Mouse (Mus musculus) frontal cortex, adult (tissue): ENCODE measurements around the gene Cblb.

Experiments
- ATAC-seq: cut with Nextera tagmentation; 2 replicates; pipeline ENCODE4 v1.9.2; 2017; ENCODE audit warnings: mild to moderate bottlenecking, moderate library complexity, mixed read lengths; ENCODE audit not compliant: low TSS enrichment

The Cblb gene

DNA sequence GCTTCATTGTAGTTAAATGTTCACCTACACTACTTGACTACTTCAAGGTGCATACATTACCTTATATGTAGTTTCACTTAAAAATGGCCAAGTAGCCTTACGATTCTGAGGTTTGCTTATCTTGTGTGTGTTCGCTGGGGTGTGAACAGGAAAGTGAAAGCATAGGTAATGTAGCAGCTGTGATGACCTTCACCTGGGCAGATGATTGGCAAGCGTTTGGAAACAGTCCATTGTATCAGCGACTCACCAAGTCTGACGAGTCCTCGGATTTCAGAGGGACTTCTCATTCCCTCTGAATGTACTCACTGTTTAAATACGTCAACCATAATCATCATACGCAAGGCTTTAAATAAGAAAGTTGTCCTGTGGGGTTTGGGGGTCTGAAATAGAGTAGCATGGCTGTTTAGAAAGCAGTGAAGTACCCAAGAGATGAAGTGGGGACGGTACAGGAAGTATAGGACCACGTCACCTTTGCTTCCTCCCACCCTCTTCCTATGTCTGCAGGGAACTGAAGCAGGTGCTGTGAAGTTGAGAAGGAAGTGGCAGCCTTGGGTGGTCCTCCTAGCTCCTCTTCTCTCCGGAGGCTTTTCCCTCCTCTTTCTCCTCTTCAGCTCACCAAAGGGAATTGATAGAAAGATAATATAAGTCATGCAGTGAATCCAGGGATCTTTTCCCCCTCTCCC lies 101.9 kb downstream of the Cblb start:
- no peak for ATAC-seq

DNA sequence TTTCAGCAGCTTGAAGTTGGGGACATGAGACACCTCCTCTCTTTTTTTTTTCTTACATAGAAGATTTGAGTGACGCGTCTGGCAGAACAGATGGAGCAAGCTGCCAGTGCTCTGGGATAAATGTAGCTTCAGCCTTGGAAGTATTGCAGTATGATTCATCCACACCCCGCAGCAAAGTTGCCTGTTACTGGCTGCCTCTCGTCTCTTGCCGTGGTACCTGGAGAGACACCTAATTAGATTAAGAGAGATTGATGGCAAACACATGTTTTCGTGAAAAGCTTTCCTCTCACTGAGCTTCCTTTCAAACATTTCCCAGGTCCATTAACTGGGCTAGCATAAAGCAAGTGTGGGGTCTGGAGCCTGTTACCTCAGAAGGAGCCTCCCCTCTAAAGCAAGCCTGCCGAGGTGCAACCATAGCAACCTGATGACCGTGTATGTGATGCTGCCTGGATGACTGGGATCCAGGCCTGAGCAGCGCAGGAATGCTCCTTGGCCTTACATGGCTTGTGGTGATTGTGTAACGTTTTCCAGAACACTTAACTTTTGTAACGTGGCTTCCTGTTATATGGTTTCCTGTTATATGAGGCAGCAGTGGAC lies 103.7 kb downstream of the Cblb start:
- ATAC-seq, result peak; percentile 99

DNA sequence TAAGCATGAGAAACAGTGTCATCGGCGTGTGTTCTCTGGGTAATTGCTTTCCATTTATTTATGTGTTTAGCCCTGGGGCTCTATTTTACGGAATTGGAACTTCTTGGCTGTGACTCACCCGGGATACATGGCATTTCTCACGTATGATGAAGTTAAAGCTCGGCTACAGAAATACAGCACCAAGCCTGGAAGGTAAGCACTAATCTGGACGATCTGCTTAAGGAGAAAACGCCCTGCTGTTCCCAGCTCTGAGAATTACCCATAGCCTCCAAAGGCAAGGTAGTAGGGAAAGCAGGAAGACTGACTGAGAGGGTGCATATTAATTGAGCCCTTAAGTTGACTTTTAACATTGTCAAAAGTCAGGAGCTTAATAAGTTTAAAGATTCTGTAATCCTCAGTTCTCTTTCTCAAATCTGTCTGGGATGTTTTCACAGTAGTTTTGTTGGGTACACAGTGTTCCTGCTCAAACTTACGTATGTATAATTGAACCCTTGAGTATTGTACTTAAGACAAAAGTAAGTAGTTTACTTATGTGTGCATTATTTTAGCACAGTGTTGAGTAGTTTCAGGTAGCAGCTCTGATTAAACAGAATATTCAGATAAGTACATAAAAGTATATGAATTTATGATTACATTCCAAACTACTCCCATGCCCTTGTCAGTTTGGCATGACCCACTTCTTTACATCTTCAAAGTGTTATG lies 104.8 kb downstream of the Cblb start:
- ATAC-seq, result no peak

DNA sequence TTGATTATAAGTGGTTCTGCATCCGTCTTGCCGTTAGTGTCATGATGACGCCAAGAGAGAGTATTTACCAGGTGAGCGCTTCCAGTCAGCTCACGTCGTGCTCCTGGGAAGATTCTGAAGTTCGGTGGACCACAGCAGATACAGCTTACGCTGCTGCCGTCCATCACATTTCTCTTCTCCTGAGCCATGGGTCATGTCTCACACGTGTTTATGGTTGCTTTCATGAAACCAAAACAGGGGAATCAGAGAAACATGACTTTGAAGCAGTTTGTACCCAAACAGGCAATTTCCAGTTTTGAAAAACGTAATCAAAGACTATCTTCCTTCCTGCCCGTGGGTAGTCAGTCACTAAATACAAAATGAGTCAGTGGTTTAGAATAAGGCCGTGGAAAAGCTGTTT lies 112.1 kb downstream of the Cblb start:
- ATAC-seq, result no peak

DNA sequence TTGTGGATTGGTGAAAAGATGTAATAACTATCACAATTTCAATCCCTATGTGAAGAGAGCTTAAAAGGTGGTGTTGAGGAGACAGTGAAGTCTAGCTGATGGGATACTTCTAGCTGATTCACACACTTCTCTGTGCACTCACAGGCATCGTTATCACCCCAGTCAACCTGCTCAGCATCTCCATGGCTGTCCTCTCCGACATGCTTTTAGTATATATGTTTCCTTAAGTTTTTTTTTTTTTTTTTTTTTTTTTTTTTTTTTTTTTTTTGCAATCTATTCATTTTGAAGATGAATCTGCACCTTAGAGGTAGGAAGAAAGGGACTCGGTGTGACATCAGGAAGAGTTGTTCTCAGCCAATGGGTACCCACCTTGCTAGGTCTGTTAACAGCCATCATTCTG lies 112.8 kb downstream of the Cblb start:
- no peak for ATAC-seq

DNA sequence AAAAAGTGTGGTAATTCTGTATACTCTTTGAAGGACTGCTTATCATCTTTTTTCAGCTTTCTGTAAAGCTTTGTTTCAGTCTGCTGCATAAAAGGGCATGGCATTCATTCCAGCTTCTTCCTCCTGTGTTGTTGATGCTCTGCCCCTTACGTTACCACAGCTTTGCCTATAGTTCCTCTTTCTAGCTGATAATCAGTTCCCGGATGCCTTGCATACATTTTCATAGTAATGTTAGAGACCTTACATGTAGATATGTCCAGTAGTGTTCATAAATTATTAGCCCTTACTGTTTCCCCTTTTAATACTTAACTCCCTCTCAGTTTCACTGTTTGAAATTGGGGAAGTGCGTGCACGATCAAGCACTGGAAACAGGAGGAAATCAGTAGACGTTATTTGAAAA lies 113.8 kb downstream of the Cblb start:
- no peak for ATAC-seq

DNA sequence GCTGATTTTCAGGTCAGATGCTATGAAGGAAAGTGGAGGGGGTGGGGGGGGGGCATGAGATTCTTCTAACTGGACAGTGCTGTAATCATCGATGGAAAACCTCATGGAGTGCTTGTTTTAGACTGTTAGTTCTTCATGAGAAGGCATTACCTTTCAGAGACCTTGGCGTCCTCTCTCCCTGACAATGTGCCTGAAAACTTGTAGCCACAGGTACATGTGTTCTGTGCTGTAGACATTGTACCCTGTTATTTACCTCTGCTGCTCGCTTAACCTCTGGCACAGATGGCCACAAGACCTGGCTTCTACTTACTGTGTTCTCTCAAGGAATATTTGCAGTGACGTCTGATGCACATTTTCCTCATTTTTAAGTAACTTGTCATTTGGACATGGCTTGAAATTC lies 114.5 kb downstream of the Cblb start:
- no peak for ATAC-seq

DNA sequence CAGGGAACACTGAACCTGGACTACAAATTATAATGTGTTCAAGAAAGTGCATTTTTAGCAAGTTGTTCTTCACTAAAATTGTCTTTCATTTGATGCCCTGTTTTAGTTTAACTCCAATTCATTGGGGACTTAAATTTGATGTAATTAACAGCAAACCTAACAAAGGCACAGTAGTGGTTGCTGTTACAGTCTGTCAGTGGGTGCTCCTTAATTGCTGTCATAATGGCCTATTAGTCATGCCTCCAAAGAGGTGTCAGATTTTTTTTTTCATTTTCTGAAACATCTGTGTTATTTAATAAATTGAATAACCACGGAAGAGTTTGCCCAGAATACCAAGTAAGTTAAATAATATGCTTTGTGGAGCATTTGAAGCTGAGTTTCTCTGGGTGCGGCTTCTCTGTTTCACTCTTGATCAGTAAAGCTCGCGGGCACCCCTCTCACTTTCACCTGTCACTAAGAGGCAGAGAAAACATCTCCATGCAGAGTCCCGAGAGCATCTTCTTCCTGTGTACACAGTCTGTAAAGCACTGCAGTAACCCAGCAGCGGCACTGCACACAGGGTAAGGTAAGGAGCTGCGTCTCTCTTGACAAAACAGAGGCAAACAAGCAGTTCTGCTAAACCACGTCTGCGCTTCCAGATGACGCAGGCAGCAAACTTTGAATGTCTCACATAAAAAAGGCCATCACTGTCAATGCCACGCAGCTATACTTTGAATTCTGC lies 116.1 kb downstream of the Cblb start:
- ATAC-seq, result no peak

DNA sequence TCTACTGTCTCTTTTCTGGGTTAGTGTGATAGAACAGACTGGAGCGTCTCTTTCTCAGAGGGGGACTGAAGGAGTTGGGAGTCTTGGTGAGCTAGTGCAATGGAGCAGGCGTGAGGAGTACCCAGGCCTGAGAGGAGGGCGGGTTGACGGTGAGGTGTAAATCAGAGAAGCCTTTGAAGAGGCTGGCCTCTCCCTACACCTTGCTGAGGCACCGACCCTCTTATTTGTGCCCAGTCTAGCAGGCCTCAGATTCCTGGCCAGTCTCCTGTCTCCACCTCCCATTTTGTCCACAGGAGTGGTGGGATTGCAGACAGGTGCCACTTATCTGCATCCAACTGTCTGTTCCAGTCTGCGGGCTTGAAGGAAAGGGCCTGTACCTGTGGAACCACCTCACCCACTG lies 117.0 kb downstream of the Cblb start:
- ATAC-seq, result no peak

DNA sequence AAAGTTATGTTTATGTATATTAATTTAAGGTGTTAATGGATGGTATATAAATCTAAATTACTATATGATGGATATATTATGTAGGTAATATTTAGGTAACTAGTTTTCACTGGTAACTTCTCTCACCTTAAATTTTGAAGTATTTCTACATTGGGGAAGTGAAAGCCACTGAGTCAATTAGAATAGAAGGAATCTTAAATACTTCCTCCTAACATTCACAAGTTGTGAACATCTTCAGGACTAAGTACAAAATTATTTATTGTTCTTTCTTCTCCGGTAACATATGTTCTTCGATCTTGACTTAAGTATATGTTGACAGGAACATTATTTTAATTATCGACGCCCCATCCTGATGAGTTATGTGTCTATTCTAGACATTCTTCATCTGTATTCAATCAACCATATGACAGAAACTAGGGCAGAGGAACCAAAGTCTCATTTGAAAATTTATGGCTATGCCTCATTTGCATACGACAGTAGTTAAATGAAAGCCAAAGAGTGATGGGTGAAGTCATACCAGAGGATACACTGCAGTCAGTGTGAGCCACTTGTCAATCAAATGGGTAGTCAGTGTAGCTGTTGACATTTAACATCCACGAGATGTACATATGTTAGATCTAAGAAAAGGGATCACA lies 118.2 kb downstream of the Cblb start:
- ATAC-seq, result no peak

DNA sequence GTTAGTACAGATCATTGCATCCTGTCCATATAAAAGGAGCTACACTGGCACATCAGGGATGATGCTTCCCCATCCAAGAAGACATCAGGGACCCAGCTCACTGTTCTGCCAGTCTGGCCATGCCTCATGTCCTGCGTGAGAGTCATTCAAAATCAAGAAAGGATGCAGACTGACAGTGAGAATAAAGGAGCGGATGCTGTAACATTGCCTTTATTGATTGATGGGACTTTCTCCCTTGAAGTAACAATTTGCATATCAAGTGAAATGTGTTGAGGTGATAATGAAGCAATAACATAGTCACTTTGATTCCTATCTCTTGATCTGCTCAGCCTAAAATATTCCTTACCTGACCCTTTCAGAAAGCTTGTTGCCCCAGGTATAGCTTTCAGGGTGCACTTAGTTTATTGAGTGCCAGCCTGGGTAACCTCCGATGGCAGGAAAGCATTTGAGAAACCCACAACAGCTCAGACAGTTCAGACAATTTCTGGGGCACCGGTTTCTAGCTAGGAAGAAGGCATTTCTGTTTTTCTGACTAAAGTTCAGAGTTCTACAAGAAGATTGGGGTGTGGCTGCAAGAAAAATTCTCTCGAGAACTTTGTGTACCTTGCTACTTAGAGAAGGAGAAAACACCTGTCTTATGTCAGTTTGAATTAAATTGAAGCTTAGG lies 124.1 kb downstream of the Cblb start:
- ATAC-seq, result no peak

DNA sequence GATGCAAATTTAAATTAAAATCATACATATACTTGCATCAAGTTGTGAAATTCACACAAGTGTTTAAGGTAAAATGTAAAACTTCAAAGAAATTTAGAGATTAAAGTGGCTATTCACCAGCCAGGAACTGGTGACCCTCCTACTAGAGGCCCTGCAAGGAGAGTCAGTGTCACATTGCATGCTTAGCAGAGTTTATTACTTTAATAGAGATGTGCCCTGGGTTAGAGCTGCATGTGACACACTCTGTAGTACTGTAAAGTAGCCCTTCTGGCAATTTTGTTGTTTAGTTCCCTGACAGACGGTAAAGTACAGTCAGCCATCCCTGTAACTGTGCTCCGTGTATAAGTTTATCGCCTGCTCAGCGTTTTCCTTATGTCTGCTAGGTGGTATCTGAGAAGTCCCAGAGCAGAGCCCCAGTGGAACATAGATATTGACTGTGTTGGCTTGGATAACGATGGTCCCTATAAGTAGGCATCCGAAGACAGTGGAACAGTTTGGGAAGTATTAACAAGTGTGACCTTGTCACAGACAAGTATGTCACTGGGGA lies 129.0 kb downstream of the Cblb start:
- ATAC-seq, result no peak

DNA sequence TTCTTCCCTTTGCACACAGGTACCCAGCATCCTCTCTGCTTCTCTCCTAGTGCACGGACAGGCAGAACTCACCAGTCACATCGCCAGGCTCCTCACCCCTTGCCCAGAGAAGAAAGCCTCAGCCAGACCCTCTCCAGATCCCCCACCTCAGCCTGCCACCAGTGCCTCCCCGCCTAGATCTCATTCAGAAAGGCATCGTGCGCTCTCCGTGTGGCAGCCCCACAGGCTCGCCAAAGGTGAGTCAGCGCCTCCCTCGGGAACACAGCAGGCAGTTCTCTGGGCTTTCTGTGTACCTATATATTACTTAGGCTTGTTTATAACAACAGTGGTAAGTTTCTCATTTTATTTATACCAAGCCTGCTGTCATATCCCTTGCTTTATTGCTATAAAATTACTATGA lies 133.2 kb downstream of the Cblb start:
- ATAC-seq, result peak; percentile 74

DNA sequence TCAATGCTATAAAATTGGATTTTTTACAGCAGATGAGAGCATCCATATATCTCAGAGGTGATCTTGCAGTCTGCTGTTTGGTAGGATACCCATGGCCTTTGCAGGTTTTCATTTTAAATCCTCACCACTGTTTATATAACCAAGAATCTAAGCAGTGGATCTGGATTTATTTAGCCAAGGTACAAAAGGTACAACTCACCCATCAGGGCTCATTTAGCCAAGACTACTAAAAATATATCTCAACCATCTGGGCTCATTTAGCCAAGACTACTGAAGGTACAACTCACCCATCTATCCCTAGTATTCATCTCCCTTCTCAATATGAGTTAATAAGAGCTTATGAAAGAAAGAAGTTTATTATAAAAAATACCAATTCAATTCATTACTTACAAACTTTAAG lies 142.2 kb downstream of the Cblb start:
- no peak for ATAC-seq

DNA sequence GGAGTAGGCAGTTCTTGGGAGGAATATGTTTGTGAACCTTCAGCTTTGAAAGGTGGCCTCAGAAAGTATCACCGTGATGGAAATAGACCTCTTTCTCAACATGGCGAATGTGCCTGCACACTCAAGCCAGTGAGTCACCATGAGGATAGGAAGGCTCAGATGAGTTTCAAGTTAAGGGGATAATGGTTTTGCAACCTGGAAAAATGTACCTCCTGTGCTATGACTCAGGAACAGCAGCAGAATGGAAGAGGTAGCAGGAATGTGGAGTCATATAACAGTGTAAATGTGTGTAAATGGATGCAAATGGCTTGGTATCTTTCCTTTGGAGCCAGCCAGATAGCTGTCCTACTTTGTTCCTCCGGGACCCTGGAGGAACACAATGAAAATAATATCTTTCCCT lies 148.8 kb downstream of the Cblb start:
- ATAC-seq, result no peak

DNA sequence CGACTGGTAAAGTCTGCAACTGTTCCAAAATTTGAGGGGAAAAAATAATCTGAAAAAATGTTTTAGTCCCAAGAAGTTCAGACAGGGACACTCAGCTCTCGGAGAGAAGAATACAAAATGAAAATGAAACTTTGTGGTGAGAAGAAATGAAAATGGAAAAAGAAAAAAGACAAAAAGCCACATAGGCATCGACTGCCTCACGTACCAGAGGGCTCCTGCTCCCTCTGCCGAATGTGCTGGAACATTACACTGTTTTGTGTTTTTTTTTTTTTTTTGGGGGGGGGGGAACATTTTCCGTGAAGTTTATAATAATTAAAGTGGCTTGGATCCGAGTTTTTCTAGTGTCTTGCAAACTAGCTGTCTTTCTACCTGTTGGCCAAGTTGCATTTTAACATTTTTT lies 151.0 kb downstream of the Cblb start:
- peak; percentile 58 for ATAC-seq

DNA sequence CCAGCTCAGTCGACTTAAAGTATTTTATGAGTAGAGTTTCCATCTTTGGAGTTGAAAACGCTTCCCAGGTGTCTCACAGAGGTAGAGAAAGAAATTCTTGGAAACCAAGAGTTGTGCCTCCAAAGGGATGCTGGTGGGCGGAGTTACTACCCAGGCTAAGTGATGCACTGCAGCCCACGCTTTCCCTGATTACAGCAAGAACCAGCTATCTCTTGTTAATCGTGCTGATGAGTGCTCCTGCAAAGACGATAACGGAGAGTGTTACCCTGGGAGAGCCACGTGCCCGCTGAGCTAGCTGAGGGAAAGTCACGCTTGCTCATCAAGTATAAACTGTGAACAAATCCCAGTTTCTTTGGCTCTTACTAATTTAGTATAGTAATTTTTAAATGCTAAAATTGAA lies 153.3 kb downstream of the Cblb start:
- ATAC-seq, result peak; percentile 60

DNA sequence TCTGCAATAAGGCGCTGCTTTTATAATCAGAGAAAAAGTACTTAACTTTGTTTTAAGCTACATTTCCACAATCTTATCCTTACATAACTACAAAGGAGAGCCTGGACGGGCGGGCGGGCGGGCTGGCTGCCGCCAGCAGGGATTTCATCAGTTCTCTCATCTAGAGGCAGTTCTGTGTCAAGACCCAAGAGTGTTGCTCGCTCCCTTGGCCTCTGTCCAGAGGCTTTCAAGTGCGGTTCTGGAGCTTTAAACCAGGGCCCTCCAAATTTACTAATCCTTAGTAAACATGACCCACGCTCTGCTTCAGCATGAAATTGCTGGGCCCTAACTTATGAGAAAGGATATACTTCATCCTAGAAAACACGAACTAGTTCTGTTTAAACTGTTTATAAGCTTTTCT lies 155.7 kb downstream of the Cblb start:
- no peak for ATAC-seq

DNA sequence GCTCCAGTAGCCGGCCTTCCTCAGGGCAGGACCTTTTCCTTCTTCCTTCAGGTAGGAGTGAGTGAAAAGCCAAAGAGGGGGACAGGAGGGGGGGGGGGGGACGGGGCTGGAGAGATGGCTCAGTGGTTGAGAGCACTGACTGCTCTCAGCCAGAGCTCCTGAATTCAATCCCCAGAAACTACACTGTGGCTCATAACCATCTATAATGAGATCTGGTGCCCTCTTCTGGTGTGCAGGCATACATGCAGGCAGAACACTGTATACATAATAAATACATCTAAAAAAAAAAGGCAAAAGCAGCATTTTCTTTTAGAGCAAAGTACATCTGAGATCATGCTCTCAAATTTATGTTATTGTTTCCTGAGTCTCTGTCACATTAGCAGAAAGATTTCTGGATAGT lies 158.1 kb downstream of the Cblb start:
- ATAC-seq, result no peak

DNA sequence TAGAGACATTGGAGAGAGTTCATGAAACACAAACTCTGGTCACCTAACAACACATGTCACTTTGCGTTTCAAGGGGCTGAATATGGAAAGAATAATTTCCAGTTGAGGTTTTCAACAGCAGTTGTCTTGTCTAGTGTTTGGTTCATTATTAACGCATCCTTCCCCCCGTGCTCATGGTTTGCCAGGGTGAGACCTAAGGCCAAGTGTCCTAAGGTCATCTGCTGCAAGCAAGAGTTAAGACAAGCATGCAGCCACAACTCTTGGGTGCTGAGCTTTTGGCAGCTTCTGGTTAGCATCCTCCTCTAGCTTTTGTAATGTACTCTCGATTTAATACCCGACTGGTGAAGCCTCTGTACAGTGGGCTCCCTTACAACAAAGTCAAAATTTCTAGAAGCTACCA lies 159.7 kb downstream of the Cblb start:
- ATAC-seq, result no peak

DNA sequence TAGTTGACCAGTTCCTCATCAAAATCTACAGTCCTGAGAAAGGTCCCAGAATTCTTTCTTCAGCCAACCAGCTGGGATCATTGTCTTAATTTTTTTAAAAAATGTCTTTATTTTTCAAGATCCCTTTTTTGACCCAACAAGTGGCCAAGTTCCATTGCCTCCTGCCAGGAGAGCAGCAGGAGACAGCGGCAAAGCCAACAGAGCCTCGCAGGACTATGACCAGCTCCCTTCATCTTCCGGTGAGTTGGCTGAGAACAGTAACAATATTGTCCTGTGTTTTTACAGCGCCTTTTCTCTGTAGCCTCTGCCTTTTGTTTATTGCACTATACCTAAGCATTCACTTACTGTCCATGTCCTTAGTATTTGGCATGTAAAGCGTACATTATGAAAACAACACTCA lies 163.0 kb downstream of the Cblb start:
- no peak for ATAC-seq
